Mouse (Mus musculus) right cerebral cortex, postnatal 4 days (tissue): ENCODE data around the gene Zfp423.

Experiments
- DNase-seq: peaks from one replicate; pipeline ENCODE4 v3.0.0-alpha.2; 2022

Zfp423 gene

GRCm38 (mm10) chr8:87660916-87661910 lies 298.2 kb downstream of the Zfp423 start:
- no peak for DNase-seq

- no peak for DNase-seq
Measured at GRCm38 (mm10) chr8:87660029-87660915, 299.1 kb downstream of the Zfp423 start.

GRCm38 (mm10) chr8:87657488-87657887 lies 301.9 kb downstream of the Zfp423 start:
- DNase-seq: no peak

GRCm38 (mm10) chr8:87656484-87657230 lies 302.7 kb downstream of the Zfp423 start:
- DNase-seq: peak; percentile 50

- no peak for DNase-seq
Measured at GRCm38 (mm10) chr8:87655946-87656345, 303.4 kb downstream of the Zfp423 start.

GRCm38 (mm10) chr8:87647781-87648180 lies 311.6 kb downstream of the Zfp423 start:
- DNase-seq: no peak

- DNase-seq: no peak
Measured at GRCm38 (mm10) chr8:87645829-87646483, 313.4 kb downstream of the Zfp423 start.

GRCm38 (mm10) chr8:87645371-87645770 lies 314.0 kb downstream of the Zfp423 start:
- DNase-seq: peak; percentile 58

GRCm38 (mm10) chr8:87640930-87641329 lies 318.5 kb downstream of the Zfp423 start:
- no peak for DNase-seq

GRCm38 (mm10) chr8:87636226-87636742 lies 323.1 kb downstream of the Zfp423 start:
- no peak for DNase-seq

GRCm38 (mm10) chr8:87631776-87632175 lies 327.6 kb downstream of the Zfp423 start:
- no peak for DNase-seq

- DNase-seq: no peak
Measured at GRCm38 (mm10) chr8:87629656-87630055, 329.7 kb downstream of the Zfp423 start.

- DNase-seq: no peak
Measured at GRCm38 (mm10) chr8:87621181-87621580, 338.2 kb downstream of the Zfp423 start.

- DNase-seq: no peak
Measured at GRCm38 (mm10) chr8:87620225-87620624, 339.2 kb downstream of the Zfp423 start.

GRCm38 (mm10) chr8:87619529-87619928 lies 339.9 kb downstream of the Zfp423 start:
- no peak for DNase-seq

- DNase-seq: no peak
Measured at GRCm38 (mm10) chr8:87619118-87619517, 340.3 kb downstream of the Zfp423 start.

GRCm38 (mm10) chr8:87613701-87614100 lies 345.7 kb downstream of the Zfp423 start:
- DNase-seq: no peak
